Mouse (Mus musculus) neural tube, embryonic 12.5 days (tissue): ENCODE measurements around the gene Srcin1. TPM values are rescaled to one million over a fixed set of nuclear protein-coding genes. Genes with fewer than 3 reads are reported as not detected.

Source experiments
- ATAC-seq: fragments of 200-750 bp; cut with Nextera tagmentation; 2 replicates; pipeline ENCODE4 v1.8.0; 2017; ENCODE audit warnings: low read depth, mild to moderate bottlenecking, moderate TSS enrichment, moderate library complexity; ENCODE audit not compliant: low FRiP score
- H3K27ac ChIP-seq: fragments of 300-500 bp; sonication (generic); 2 replicates; pipeline ENCODE4 v1.5.1; 2016
- H3K27me3 ChIP-seq: fragments of 300-500 bp; sonication (generic); replicated peaks from 2 replicates; pipeline ENCODE4 v1.6.1; 2016; ENCODE audit warnings: mild to moderate bottlenecking
- H3K36me3 ChIP-seq: fragments of 300-500 bp; sonication (generic); 2 replicates; pipeline ENCODE4 v1.6.1; 2016; ENCODE audit warnings: mild to moderate bottlenecking
- H3K4me1 ChIP-seq: fragments of 300-500 bp; sonication (generic); 2 replicates; pipeline ENCODE4 v1.6.1; 2016
- H3K4me2 ChIP-seq: fragments of 300-500 bp; sonication (generic); replicated peaks from 2 replicates; pipeline ENCODE4 v1.6.1; 2016; ENCODE audit warnings: mild to moderate bottlenecking
- H3K4me3 ChIP-seq: fragments of 300-500 bp; sonication (generic); 2 replicates; pipeline ENCODE4 v1.5.1; 2016
- H3K9ac ChIP-seq: fragments of 300-500 bp; sonication (generic); 2 replicates; pipeline ENCODE4 v1.6.1; 2016; ENCODE audit warnings: mild to moderate bottlenecking
- H3K9me3 ChIP-seq: fragments of 300-500 bp; sonication (generic); 2 replicates; pipeline ENCODE4 v1.6.1; 2016; ENCODE audit warnings: mild to moderate bottlenecking
- WGBS: fragments of 180-500 bp; shearing (Covaris S2); methylation state at CpG from one replicate; pipeline ENCODE4 v1.1.7; 2016; 5-methylcytosine and 5-hydroxymethylcytosine counted together
- polyA plus RNA-seq: library from polyadenylated mRNA; unstranded; fragments of >200 nt; fragmentation: Nextera tagmentation; extraction: Ambion mirVana; gene quantifications from 2 replicates; pipeline ENCODE4 v1.2.1, GENCODE M21; 2016

Srcin1 gene
- polyA plus RNA-seq, 1 experiment from 2014 or later: 7.9 TPM

GRCm38 (mm10) chr11:97462538-97462937 lies 113.4 kb downstream of the Srcin1 start:
- WGBS: 87% methylated on average over 6 of the region's 6 CpGs
- H3K4me2 ChIP-seq: no peak overlapping the region
- peaks cover 84% of the 10 kb centered on the region for H3K36me3 ChIP-seq
- no peaks in the 10 kb centered on the region for H3K9me3 ChIP-seq
- no peak for ATAC-seq
- no peak overlapping the region for H3K9ac ChIP-seq
- H3K27me3 ChIP-seq: peaks cover 15% of the 10 kb centered on the region
- no peak overlapping the region for H3K4me3 ChIP-seq
- H3K27ac ChIP-seq: no peak overlapping the region
- no peaks in the 10 kb centered on the region; the same call in 1 of the 2 replicates for H3K4me1 ChIP-seq

GRCm38 (mm10) chr11:97461307-97461820 lies 114.6 kb downstream of the Srcin1 start:
- Histone ChIP-seq H3K9ac (no peak overlapping the region), H3K4me1 (no peaks in the 10 kb centered on the region; the same call in 1 of the 2 replicates), H3K9me3 (no peaks in the 10 kb centered on the region), H3K36me3 (peaks cover 84% of the 10 kb centered on the region), H3K4me2 (no peak overlapping the region), H3K4me3 (no peak overlapping the region), H3K27ac (no peak overlapping the region), H3K27me3 (peaks cover 15% of the 10 kb centered on the region)
- WGBS: 79% methylated on average over 3 of the region's 3 CpGs
- ATAC-seq: no peak

Other genes starting within 250 kb of the Srcin1 start
- 0.19 and 0.50 TPM in 2 replicates for gene Gpr179, start 224.1 kb downstream of the Srcin1 start, polyA plus RNA-seq
- gene Socs7, start 213.6 kb downstream of the Srcin1 start, polyA plus RNA-seq: 7.9 and 9.0 TPM in 2 replicates
- 8.3 and 9.3 TPM in 2 replicates for gene Arhgap23, start 160.7 kb downstream of the Srcin1 start, polyA plus RNA-seq
- gene 4933428G20Rik, start 75.8 kb downstream of the Srcin1 start, polyA plus RNA-seq: 0.66 and 0.87 TPM in 2 replicates
- 13.6 and 15.1 TPM in 2 replicates for gene Epop, start 53.5 kb upstream of the Srcin1 start, polyA plus RNA-seq
- 3.0 and 4.0 TPM in 2 replicates for gene Mllt6, start 87.2 kb upstream of the Srcin1 start, polyA plus RNA-seq
- gene Cisd3, start 109.6 kb upstream of the Srcin1 start, polyA plus RNA-seq: 17.8 and 25.6 TPM in 2 replicates
- 19.9 and 21.1 TPM in 2 replicates for gene Pcgf2, start 124.3 kb upstream of the Srcin1 start, polyA plus RNA-seq
- gene Psmb3, start 127.2 kb upstream of the Srcin1 start, polyA plus RNA-seq: 453 and 497 TPM in 2 replicates
- gene Pip4k2b, start 168.5 kb upstream of the Srcin1 start, polyA plus RNA-seq: 3.2 and 3.7 TPM in 2 replicates
- 21.1 and 23.4 TPM in 2 replicates for gene Cwc25, start 190.4 kb upstream of the Srcin1 start, polyA plus RNA-seq
- 0.56 and 0.70 TPM in 2 replicates for gene 1700001P01Rik, start 199.7 kb upstream of the Srcin1 start, polyA plus RNA-seq
- gene Rpl23, start 206.3 kb upstream of the Srcin1 start, polyA plus RNA-seq: 369 and 383 TPM in 2 replicates
- gene Lasp1, start 222.8 kb upstream of the Srcin1 start, polyA plus RNA-seq: 103 and 105 TPM in 2 replicates